Comparison of ENCODE assay signal across 39 mouse cellular contexts in the genomic region with DNA sequence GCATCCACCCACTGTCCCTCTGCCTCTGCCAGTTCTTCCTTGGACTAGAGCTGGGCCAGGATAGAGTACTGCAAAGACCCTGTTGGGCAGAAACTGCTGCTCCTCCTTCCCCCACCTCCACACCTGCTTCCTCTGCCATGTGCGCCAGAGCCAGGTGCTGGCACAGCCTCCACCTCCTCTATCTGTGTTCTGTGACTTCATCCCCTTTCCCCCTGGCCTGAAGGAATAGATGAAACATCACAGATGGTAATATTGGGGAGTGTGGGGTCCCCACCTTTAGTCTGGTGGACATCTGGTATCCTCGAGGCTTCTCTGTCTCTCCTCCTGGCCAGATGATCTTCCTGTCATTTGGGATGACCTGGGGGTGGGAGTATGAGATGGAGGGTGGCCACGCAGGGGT. TPM values are rescaled to one million over a fixed set of nuclear protein-coding genes. Genes with fewer than 3 reads are reported as not detected.
"Had no signal": no experiment of that assay in that cellular context is flagged by ENCODE, and none has a peak within 500 bp of the region (broad histone marks: within the 10 kb centered on the region; RNA-seq: fewer than 3 reads in every experiment).

No protein-coding gene starts in this region.

- H3K4me3 ChIP-seq: gastrocnemius, adult 2 months; heart, embryonic 10.5 days; heart, embryonic 12.5 days; hindbrain, embryonic 10.5 days; hindbrain, embryonic 12.5 days; intestine, embryonic 15.5 days; layer of hippocampus, adult 2 months; left cerebral cortex, adult 2 months; limb, embryonic 10.5 days; limb, embryonic 12.5 days had no signal

- H3K9ac ChIP-seq: heart, embryonic 12.5 days; hindbrain, embryonic 12.5 days; hindbrain, embryonic 14.5 days; intestine, embryonic 15.5 days; limb, embryonic 12.5 days had no signal

- H3K4me2 ChIP-seq: heart, embryonic 12.5 days; intestine, embryonic 15.5 days; limb, embryonic 12.5 days had no signal

- DNase-seq: gastrocnemius, adult 2 months; gastrocnemius, postnatal 10 days; gastrocnemius, postnatal 25 days; heart, adult 18-20 months; heart, postnatal 10 days; heart, postnatal 4 days; kidney, adult 18-20 months; kidney, adult 8-10 months; kidney, postnatal 10 days; kidney, postnatal 25 days; kidney, postnatal 4 days; liver had no signal

- ATAC-seq: inflammation-experienced regulatory T-cells, adult 6 months; intestine, embryonic 15.5 days; intestine, postnatal 0 days had no signal

- H3K36me3 ChIP-seq: heart, embryonic 10.5 days; heart, embryonic 12.5 days; hindbrain, embryonic 10.5 days; hindbrain, embryonic 12.5 days; intestine, embryonic 15.5 days; limb, embryonic 10.5 days; limb, embryonic 12.5 days had no signal

- H3K9me3 ChIP-seq: heart, embryonic 10.5 days; heart, embryonic 12.5 days; hindbrain, embryonic 10.5 days; hindbrain, embryonic 12.5 days; intestine, embryonic 15.5 days; limb, embryonic 10.5 days; limb, embryonic 12.5 days had no signal

- H3K27ac ChIP-seq: gastrocnemius, adult 2 months; heart, embryonic 10.5 days; hindbrain, embryonic 10.5 days; hindbrain, embryonic 12.5 days; hindbrain, embryonic 14.5 days; intestine, embryonic 15.5 days; limb, embryonic 10.5 days; limb, embryonic 12.5 days had no signal

RNA-seq across cellular contexts. Expression of a gene that starts 13.7 kb away (rescaled TPM):
- total RNA-seq: gastrocnemius, adult 2 months; gastrocnemius, postnatal 25 days; gastrocnemius, postnatal 4 days; granulocyte monocyte progenitor cell, adult 5-6 weeks; heart, adult 8-10 months; heart, postnatal 10 days; heart, postnatal 25 days; heart, postnatal 4 days; layer of hippocampus, adult 2 months; layer of hippocampus, postnatal 10 days; layer of hippocampus, postnatal 25 days; left cerebral cortex, adult 2 months; left cerebral cortex, postnatal 14 days; left cerebral cortex, postnatal 36 days had no signal
- polyA plus RNA-seq: frontal cortex, adult 2 months; heart, embryonic 10.5 days; heart, embryonic 12.5 days; heart, embryonic 14.5 days; hindbrain, embryonic 10.5 days; hindbrain, embryonic 12.5 days; hindbrain, embryonic 14.5 days; inflammation-experienced regulatory T-cells, adult 6 months; kidney, embryonic 14.5 days; kidney, embryonic 16.5 days; limb, embryonic 10.5 days; limb, embryonic 12.5 days had no signal

RNA-seq across cellular contexts. Expression of a gene that starts 15.5 kb away (rescaled TPM):
- total RNA-seq: gastrocnemius, adult 2 months; gastrocnemius, postnatal 10 days; gastrocnemius, postnatal 25 days; gastrocnemius, postnatal 4 days; granulocyte monocyte progenitor cell, adult 5-6 weeks; heart, adult 18-20 months; heart, adult 8-10 months; heart, postnatal 10 days; heart, postnatal 25 days; heart, postnatal 4 days; layer of hippocampus, adult 2 months; layer of hippocampus, postnatal 10 days; layer of hippocampus, postnatal 25 days; left cerebral cortex, adult 2 months; left cerebral cortex, postnatal 14 days; left cerebral cortex, postnatal 36 days had no signal
- polyA plus RNA-seq: frontal cortex, adult 2 months; heart, embryonic 10.5 days; heart, embryonic 12.5 days; heart, embryonic 14.5 days; heart, embryonic 16.5 days; hindbrain, embryonic 10.5 days; hindbrain, embryonic 12.5 days; hindbrain, embryonic 14.5 days; hindbrain, embryonic 16.5 days; inflammation-experienced regulatory T-cells, adult 6 months; intestine, embryonic 15.5 days; intestine, postnatal 0 days; kidney, embryonic 14.5 days; kidney, embryonic 16.5 days; limb, embryonic 10.5 days; limb, embryonic 12.5 days; limb, embryonic 14.5 days had no signal

RNA-seq across cellular contexts. Expression of a gene that starts 15.5 kb away (rescaled TPM):
- total RNA-seq: gastrocnemius, adult 2 months; granulocyte monocyte progenitor cell, adult 5-6 weeks; heart, adult 18-20 months; heart, postnatal 10 days; heart, postnatal 25 days; heart, postnatal 4 days had no signal
- polyA plus RNA-seq: heart, embryonic 12.5 days; heart, embryonic 14.5 days; heart, embryonic 16.5 days; inflammation-experienced regulatory T-cells, adult 6 months had no signal
